Mouse (Mus musculus) testis, adult 2 months (tissue): ENCODE measurements at regions not wholly inside any gene's neighbourhood (a gene's known extent, or its start where the extent isn't known, plus 50 kb on each side); places are given as distances from the start of the nearest gene placed in this dataset.

Experiments
- H3K27ac ChIP-seq: fragments of 200-500 bp; 2 replicates; pipeline ENCODE4 v1.5.1; 2012; ENCODE audit warnings: low read depth, low read length; ENCODE audit not compliant: control insufficient read depth, insufficient read depth
- H3K27me3 ChIP-seq: fragments of 200-500 bp; 2 replicates; pipeline ENCODE4 v1.6.1; 2012; ENCODE audit warnings: mild to moderate bottlenecking, low read length, moderate library complexity; ENCODE audit not compliant: control insufficient read depth, insufficient read depth
- H3K36me3 ChIP-seq: fragments of 200-500 bp; 2 replicates; pipeline ENCODE4 v1.6.1; 2012; ENCODE audit warnings: mild to moderate bottlenecking, low read length; ENCODE audit not compliant: control insufficient read depth, insufficient read depth
- H3K4me1 ChIP-seq: fragments of 200-500 bp; 2 replicates; pipeline ENCODE4 v1.6.1; 2012; ENCODE audit warnings: low read length; ENCODE audit not compliant: control insufficient read depth, insufficient read depth
- H3K4me3 ChIP-seq: fragments of 200-500 bp; 2 replicates; pipeline ENCODE4 v1.5.1; 2012; ENCODE audit warnings: low read depth, mild to moderate bottlenecking, low read length, moderate library complexity, mixed read lengths; ENCODE audit not compliant: control insufficient read depth
- CTCF ChIP-seq: fragments of 200-500 bp; IDR thresholded peaks from 2 replicates; pipeline ENCODE4 v1.5.1; 2012; ENCODE audit warnings: low read depth, mild to moderate bottlenecking, inconsistent platforms, low read length, moderate library complexity; ENCODE audit not compliant: control insufficient read depth, insufficient read depth, insufficient replicate concordance
- POLR2A ChIP-seq: fragments of 200-500 bp; IDR thresholded peaks from 2 replicates; pipeline ENCODE4 v1.6.1; 2012; ENCODE audit warnings: low read depth, mild to moderate bottlenecking, inconsistent platforms, low read length, moderate library complexity; ENCODE audit not compliant: control insufficient read depth

GRCm38 (mm10) chr2:11917373-11917772 lies 139.7 kb downstream of the Ankrd16 start:
- no peaks in the 10 kb centered on the region for H3K4me1 ChIP-seq
- no peak overlapping the region for H3K4me3 ChIP-seq
- no peak overlapping the region for H3K27ac ChIP-seq
- no peaks in the 10 kb centered on the region for H3K36me3 ChIP-seq
- H3K27me3 ChIP-seq = no peaks in the 10 kb centered on the region
- TF ChIP-seq POLR2A (no peak), CTCF (no peak)

- Histone ChIP-seq H3K4me1 (no peaks in the 10 kb centered on the region), H3K27me3 (no peaks in the 10 kb centered on the region), H3K36me3 (no peaks in the 10 kb centered on the region), H3K4me3 (no peak overlapping the region), H3K27ac (no peak overlapping the region)
- TF ChIP-seq CTCF = no peak
- TF ChIP-seq POLR2A = no peak
Measured at GRCm38 (mm10) chr2:11918070-11918469, 140.4 kb downstream of the Ankrd16 start.

GRCm38 (mm10) chr2:11960777-11961176 lies 183.1 kb downstream of the Ankrd16 start:
- no peaks in the 10 kb centered on the region for H3K4me1 ChIP-seq
- TF ChIP-seq POLR2A = no peak
- no peak for TF ChIP-seq CTCF
- no peak overlapping the region for H3K27ac ChIP-seq
- no peaks in the 10 kb centered on the region for H3K27me3 ChIP-seq
- no peaks in the 10 kb centered on the region for H3K36me3 ChIP-seq
- H3K4me3 ChIP-seq = no peak overlapping the region

GRCm38 (mm10) chr2:11965374-11965773 lies 187.7 kb downstream of the Ankrd16 start:
- Histone ChIP-seq H3K36me3 (no peaks in the 10 kb centered on the region), H3K27me3 (no peaks in the 10 kb centered on the region), H3K4me1 (no peaks in the 10 kb centered on the region), H3K4me3 (no peak overlapping the region), H3K27ac (no peak overlapping the region)
- no peak for TF ChIP-seq POLR2A
- no peak for TF ChIP-seq CTCF

GRCm38 (mm10) chr2:11967001-11967400 lies 189.3 kb downstream of the Ankrd16 start:
- no peak overlapping the region for H3K27ac ChIP-seq
- no peak for TF ChIP-seq CTCF
- TF ChIP-seq POLR2A = no peak
- no peaks in the 10 kb centered on the region for H3K27me3 ChIP-seq
- H3K4me3 ChIP-seq = no peak overlapping the region
- no peaks in the 10 kb centered on the region for H3K4me1 ChIP-seq
- no peaks in the 10 kb centered on the region for H3K36me3 ChIP-seq

- H3K4me1 ChIP-seq = no peaks in the 10 kb centered on the region
- no peak for TF ChIP-seq CTCF
- TF ChIP-seq POLR2A = no peak
- H3K27me3 ChIP-seq = no peaks in the 10 kb centered on the region
- no peaks in the 10 kb centered on the region for H3K36me3 ChIP-seq
- no peak overlapping the region for H3K27ac ChIP-seq
- H3K4me3 ChIP-seq = no peak overlapping the region
Measured at GRCm38 (mm10) chr2:11971972-11972371, 194.3 kb downstream of the Ankrd16 start.

- Histone ChIP-seq H3K4me1 (peaks cover 2% of the 10 kb centered on the region; the same call in 1 of the 2 replicates), H3K36me3 (no peaks in the 10 kb centered on the region), H3K27me3 (no peaks in the 10 kb centered on the region), H3K4me3 (no peak overlapping the region), H3K27ac (no peak overlapping the region)
- no peak for TF ChIP-seq CTCF
- no peak for TF ChIP-seq POLR2A
Measured at GRCm38 (mm10) chr2:12001938-12002899, 224.5 kb downstream of the Ankrd16 start.

GRCm38 (mm10) chr2:12004330-12004729 lies 226.7 kb downstream of the Ankrd16 start:
- Histone ChIP-seq H3K27ac (no peak overlapping the region), H3K36me3 (no peaks in the 10 kb centered on the region), H3K4me1 (peaks cover 2% of the 10 kb centered on the region; the same call in 1 of the 2 replicates), H3K27me3 (no peaks in the 10 kb centered on the region), H3K4me3 (no peak overlapping the region)
- no peak for TF ChIP-seq POLR2A
- TF ChIP-seq CTCF = no peak
